Mouse (Mus musculus): Measurements from ENCODE around the gene Apom.

DNA sequence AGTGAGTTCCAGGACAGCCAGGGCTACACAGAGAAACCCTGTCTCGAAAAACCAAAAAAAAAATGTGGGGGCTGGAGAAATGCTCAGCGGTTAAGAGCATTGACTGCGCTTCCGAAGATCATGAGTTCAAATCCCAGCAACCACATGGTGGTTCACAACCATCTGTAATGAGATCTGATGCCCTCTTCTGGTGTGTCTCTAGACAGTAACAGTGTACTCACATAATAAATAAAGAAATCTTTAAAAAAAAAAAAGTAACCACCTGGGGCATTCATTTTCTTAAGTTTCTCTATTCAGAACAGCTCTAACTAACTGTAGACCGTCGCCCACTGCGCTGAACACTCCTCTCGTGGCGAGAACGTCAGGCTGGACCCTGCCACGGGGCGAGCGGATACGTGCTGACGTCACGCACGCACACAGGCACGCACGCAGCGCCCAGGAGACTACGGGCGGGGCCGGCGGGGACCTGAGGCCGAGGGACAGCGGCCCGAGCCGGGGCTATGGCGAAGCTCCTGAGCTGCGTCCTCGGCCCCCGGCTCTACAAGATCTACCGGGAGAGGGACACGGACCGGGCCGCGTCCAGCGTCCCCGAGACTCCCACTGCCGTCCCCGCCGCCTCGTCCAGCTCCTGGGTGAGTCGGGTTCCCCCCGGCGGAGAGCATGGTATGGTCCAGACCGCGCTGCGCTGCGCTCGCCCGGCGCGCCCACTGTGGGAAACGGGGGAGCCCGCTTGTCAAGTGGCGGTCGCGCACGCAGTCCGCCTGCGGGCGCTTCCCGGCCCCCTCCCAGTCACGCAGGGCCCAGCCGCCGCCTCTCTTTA is 42.8 kb downstream of the Apom start, which contains the start of gene Abhd16a:
- TF ChIP-seq ZC3H11A (IDR thresholded peaks at IDR 0.05; ENCODE audit: borderline replicate concordance, low read depth, low read length) (no peak), HCFC1 (IDR thresholded peaks at IDR 0.05; ENCODE audit: borderline replicate concordance, insufficient read depth, low read length) (no peak), MAFK (IDR thresholded peaks at IDR 0.05; ENCODE audit: insufficient read depth, low read depth, low read length) (no peak), ZNF384 (IDR thresholded peaks at IDR 0.05; ENCODE audit: low read depth, low read length) (0 out of 2 replicates have a peak, but pooled peaks have one; percentile 43)

Data from ES-E14 (cell line).